ENCODE assay signal across 15 mouse cellular contexts in genomic region chr4:12418086-12418485, GRCm38 (mm10).
DNase-seq lines count a peak whose midpoint lies in the region; ATAC-seq lines count a peak whose summit lies in the region.
"Had no signal": no experiment of that assay in that cellular context is flagged by ENCODE, and none has a peak within 500 bp of the region (broad histone marks: within the 10 kb centered on the region; RNA-seq: fewer than 3 reads in every experiment).

No protein-coding gene starts in this region.

- DNase-seq in heart, adult 8-10 months (ENCODE audit: low spot score): peak; percentile 36
- peak; percentile 6 for DNase-seq in kidney, postnatal 10 days
- no peak for DNase-seq in kidney, adult 9 months
- peak; percentile 30 for DNase-seq in lung, postnatal 10 days
- DNase-seq in right cerebral cortex, postnatal 14 days: no peak
- DNase-seq: adrenal gland, postnatal 14 days; cerebellum, adult 9-11 months; gastrocnemius, postnatal 14 days; liver, embryonic 13.5 days; right cerebral cortex, postnatal 25 days; thymus, adult 18-20 months had no signal

- no peak overlapping the region for H3K9ac ChIP-seq in heart, embryonic 12.5 days
- H3K9ac ChIP-seq in embryonic facial prominence, embryonic 12.5 days: no peak overlapping the region
- H3K9ac ChIP-seq: liver, embryonic 13.5 days had no signal

- no peaks in the 10 kb centered on the region for H3K36me3 ChIP-seq in heart, embryonic 12.5 days
- H3K36me3 ChIP-seq in embryonic facial prominence, embryonic 12.5 days: no peaks in the 10 kb centered on the region
- H3K36me3 ChIP-seq: liver, embryonic 13.5 days; midbrain, embryonic 10.5 days had no signal

- no peak overlapping the region for H3K4me3 ChIP-seq in heart, embryonic 12.5 days
- no peak overlapping the region for H3K4me3 ChIP-seq in embryonic facial prominence, embryonic 12.5 days
- H3K4me3 ChIP-seq: liver, embryonic 13.5 days; midbrain, embryonic 10.5 days had no signal

- 46% methylated on average over 3 of the region's 3 CpGs for WGBS in heart, embryonic 12.5 days
- WGBS in embryonic facial prominence, embryonic 12.5 days: 37% methylated on average over 3 of the region's 3 CpGs

- no peak overlapping the region for H3K4me2 ChIP-seq in heart, embryonic 12.5 days
- H3K4me2 ChIP-seq in embryonic facial prominence, embryonic 12.5 days (replicated peaks): no peak overlapping the region
- H3K4me2 ChIP-seq: liver, embryonic 13.5 days had no signal

- H3K27me3 ChIP-seq in heart, embryonic 12.5 days (replicated peaks): no peaks in the 10 kb centered on the region
- H3K27me3 ChIP-seq in embryonic facial prominence, embryonic 12.5 days: no peaks in the 10 kb centered on the region
- H3K27me3 ChIP-seq: liver, embryonic 13.5 days had no signal

- H3K27ac ChIP-seq in heart, embryonic 12.5 days (ENCODE audit: poor library complexity, severe bottlenecking): no peak overlapping the region
- H3K27ac ChIP-seq in embryonic facial prominence, embryonic 12.5 days: no peak overlapping the region
- H3K27ac ChIP-seq: liver, embryonic 13.5 days; midbrain, embryonic 10.5 days had no signal

- no peaks in the 10 kb centered on the region; the same call in 1 of the 2 replicates for H3K4me1 ChIP-seq in heart, embryonic 12.5 days (replicated peaks)
- H3K4me1 ChIP-seq in embryonic facial prominence, embryonic 12.5 days: no peaks in the 10 kb centered on the region; the same call in 1 of the 2 replicates
- H3K4me1 ChIP-seq: liver, embryonic 13.5 days had no signal

- no peak for ATAC-seq in heart, embryonic 12.5 days (ENCODE audit: insufficient number of reproducible peaks, low FRiP score)
- ATAC-seq in embryonic facial prominence, embryonic 12.5 days (ENCODE audit: insufficient number of reproducible peaks, insufficient read depth, low FRiP score, low TSS enrichment): 0 out of 2 replicates have a peak, but pooled peaks have one; percentile 64
- ATAC-seq: CD4-positive, CD25-positive, alpha-beta regulatory T cell, adult 4 months had no signal

- H3K9me3 ChIP-seq in heart, embryonic 12.5 days (replicated peaks): no peaks in the 10 kb centered on the region
- no peaks in the 10 kb centered on the region for H3K9me3 ChIP-seq in embryonic facial prominence, embryonic 12.5 days
- H3K9me3 ChIP-seq: liver, embryonic 13.5 days; midbrain, embryonic 10.5 days had no signal

Comparison
In these comparisons a context has a peak if more than half of its experiments do, and no peak if none do; other contexts are left out.
1. DNase-seq: peak in heart, adult 8-10 months (single experiment), kidney, postnatal 10 days (single experiment) and lung, postnatal 10 days (single experiment); none in kidney, adult 9 months (single experiment) and right cerebral cortex, postnatal 14 days (single experiment).